Mouse (Mus musculus) subcutaneous adipose tissue, adult 2 months (tissue): ENCODE results near the gene Scaper. TPM values are rescaled to one million over a fixed set of nuclear protein-coding genes. Genes with fewer than 3 reads are reported as not detected.

ENCODE experiments used
- polyA plus RNA-seq: library from polyadenylated mRNA; depleted of rRNA; stranded (reverse); fragments of >200 nt; gene quantifications from 2 replicates; pipeline ENCODE4 v1.2.3, GENCODE M21; 2012; ENCODE audit warnings: low replicate concordance; rRNA removed

Gene Scaper
- polyA plus RNA-seq, result 5.5 and 6.4 TPM in 2 replicates

GRCm38 (mm10) chr9:55937664-55938617, at the start of gene Scaper:
Scaper (minus strand) TSS chr9:55938119.

GRCm38 (mm10) chr9:55538377-55538776, 399.5 kb downstream of the Scaper start, which contains the start of gene Isl2:
Isl2 (plus strand) TSS chr9:55538672.

GRCm38 (mm10) chr9:55512027-55512543, 425.8 kb downstream of the Scaper start, which contains the start of gene Etfa:
Etfa (minus strand) TSS chr9:55512243.

Other genes with a start within 250 kb of the Scaper start
- not detected in 2 replicates for gene 4930563M21Rik, start 72.4 kb upstream of the Scaper start, polyA plus RNA-seq
- 21.8 and 87.6 TPM in 2 replicates for gene Rcn2, start 103.7 kb upstream of the Scaper start, polyA plus RNA-seq
- 6.5 and 10.2 TPM in 2 replicates for gene Pstpip1, start 151.8 kb upstream of the Scaper start, polyA plus RNA-seq
- gene Tspan3, start 227.4 kb upstream of the Scaper start, polyA plus RNA-seq, result 260 and 311 TPM in 2 replicates